Mouse (Mus musculus) hematopoietic multipotent progenitor cell, adult 10-12 weeks (in vitro differentiated cells): ENCODE measurements around the gene Nat8f7. TPM values are rescaled to one million over a fixed set of nuclear protein-coding genes. Genes with fewer than 3 reads are reported as not detected.

ENCODE experiments used
- polyA plus RNA-seq: library from polyadenylated mRNA; stranded (reverse); fragments of >175 nt; gene quantifications from 2 replicates; pipeline ENCODE4 v1.2.3, GENCODE M21; 2012; ENCODE audit warnings: low replicate concordance

Nat8f7 gene
- polyA plus RNA-seq, result not detected in 2 replicates

DNA sequence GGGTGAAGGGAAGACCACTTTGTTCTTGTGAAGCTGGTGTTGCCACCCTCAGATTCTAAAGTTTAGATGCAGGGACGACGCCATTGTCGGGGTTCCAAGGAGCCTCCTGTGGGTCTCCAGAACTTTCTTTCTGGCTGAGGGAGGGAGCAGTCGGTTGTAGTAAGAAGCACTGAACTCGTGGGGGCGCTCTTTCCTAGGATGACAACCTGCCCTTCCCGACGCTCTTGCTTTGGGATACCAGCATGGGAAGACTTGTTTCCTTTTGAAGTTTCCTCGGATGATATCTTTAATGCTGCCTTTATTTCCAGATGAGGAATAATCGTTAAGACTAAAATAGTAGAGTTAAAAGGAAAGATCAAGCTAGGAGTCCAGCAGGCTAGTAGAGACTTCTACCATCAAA, at the start of gene Nat8f7:
Nat8f7 (minus strand) TSS at position 101 of the 400 bp plus-strand sequence.

Other genes starting within 250 kb of the Nat8f7 start
- 0.06 and 0.15 TPM in 2 replicates for gene Fbxo41, start 210.2 kb downstream of the Nat8f7 start, polyA plus RNA-seq
- 0.16 and 0.65 TPM in 2 replicates for gene Egr4, start 199.6 kb downstream of the Nat8f7 start, polyA plus RNA-seq
- 0.58 and 0.67 TPM in 2 replicates for gene Alms1, start 125.7 kb downstream of the Nat8f7 start, polyA plus RNA-seq
- not detected in 2 replicates for gene Nat8f3, start 52.5 kb upstream of the Nat8f7 start, polyA plus RNA-seq
- gene Nat8f6, start 107.7 kb upstream of the Nat8f7 start, polyA plus RNA-seq, result 0.15 TPM in 1 of 2 replicates, not detected in the other
- not detected in 2 replicates for gene Nat8f5, start 107.8 kb upstream of the Nat8f7 start, polyA plus RNA-seq
- gene Nat8, start 118.9 kb upstream of the Nat8f7 start, polyA plus RNA-seq, result not detected in 2 replicates
- gene Nat8f2, start 156.0 kb upstream of the Nat8f7 start, polyA plus RNA-seq, result not detected in 2 replicates
- 0.22 and 0.34 TPM in 2 replicates for gene Nat8f4, start 191.7 kb upstream of the Nat8f7 start, polyA plus RNA-seq
- gene Tprkb, start 198.7 kb upstream of the Nat8f7 start, polyA plus RNA-seq, result 2.4 and 3.2 TPM in 2 replicates
- gene Nat8f1, start 202.5 kb upstream of the Nat8f7 start, polyA plus RNA-seq, result 0.23 and 1.2 TPM in 2 replicates
- gene Dusp11, start 248.5 kb upstream of the Nat8f7 start, polyA plus RNA-seq, result 61.0 and 73.2 TPM in 2 replicates